Mouse (Mus musculus) kidney, adult 11 months (tissue): ENCODE data around the gene Man1a2.
A peak's percentile ranks its signal among the peaks of the same experiment; 100 is the strongest.

ENCODE experiments used
- DNase-seq: peaks from one replicate; pipeline ENCODE4 v3.0.0; 2022

Man1a2 gene

GRCm38 (mm10) chr3:100685087-100685762 lies at the start of gene Man1a2:
Gene Man1a2, minus strand, starts transcription at chr3:100685503.
- DNase-seq, result peak; percentile 83

DNA sequence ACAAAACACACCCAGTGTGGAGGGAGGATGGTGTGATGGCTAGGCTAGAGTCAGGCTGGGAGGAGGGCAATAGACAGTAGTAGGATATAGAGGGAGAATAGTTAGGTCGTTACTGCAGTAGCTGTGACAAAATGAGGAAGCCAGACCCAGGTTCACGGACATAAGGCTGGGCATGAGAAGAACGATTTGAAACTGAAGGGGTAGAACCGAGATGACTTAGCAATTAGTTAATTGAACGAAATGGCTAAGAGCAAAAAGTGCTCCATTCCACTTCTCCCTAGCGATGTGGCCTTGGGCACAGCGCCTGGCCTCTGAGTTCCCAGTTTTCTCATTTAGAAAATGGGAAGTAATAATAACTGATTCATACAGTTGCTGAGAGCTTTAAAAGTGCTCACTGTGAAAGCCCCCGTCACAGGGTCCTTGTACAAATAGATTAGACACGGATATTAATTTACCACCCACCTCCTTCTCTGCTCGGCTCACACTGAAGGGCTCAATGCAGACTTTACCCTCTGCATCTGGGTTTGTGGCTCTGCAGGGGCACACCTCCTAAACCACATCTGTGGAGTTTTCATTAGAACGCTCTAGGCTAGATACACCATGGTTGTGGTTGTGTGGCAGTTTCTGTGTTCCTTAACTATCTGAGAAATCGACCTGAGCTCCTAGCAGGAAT lies 49.3 kb upstream of the Man1a2 start:
- no peak for DNase-seq

DNA sequence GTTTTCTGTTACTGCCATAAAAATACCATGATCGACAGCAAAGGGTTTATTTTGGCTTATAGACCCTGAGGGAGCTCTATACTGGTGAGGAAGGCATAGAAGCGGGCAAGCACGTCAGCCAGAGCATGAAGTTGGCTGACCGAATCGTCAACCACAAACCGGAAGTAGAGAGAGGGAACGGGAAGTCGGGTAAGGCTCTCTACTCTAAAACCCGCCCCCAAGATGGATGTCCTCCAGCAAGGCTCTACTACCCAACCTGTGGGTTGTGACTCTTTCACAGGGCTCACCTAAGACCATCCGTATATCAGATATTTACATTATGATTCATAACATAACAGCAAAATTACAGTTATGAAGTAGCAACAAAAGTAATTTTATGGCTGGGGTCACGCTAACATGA lies 46.6 kb upstream of the Man1a2 start:
- no peak for DNase-seq

- DNase-seq, result no peak
Measured at GRCm38 (mm10) chr3:100731347-100731746, 46.0 kb upstream of the Man1a2 start.

- no peak for DNase-seq
Measured at GRCm38 (mm10) chr3:100728008-100728712, 42.9 kb upstream of the Man1a2 start.

GRCm38 (mm10) chr3:100725960-100726674 lies 40.8 kb upstream of the Man1a2 start:
- DNase-seq, result no peak

GRCm38 (mm10) chr3:100720786-100721300 lies 35.5 kb upstream of the Man1a2 start:
- no peak for DNase-seq

- no peak for DNase-seq
Measured at GRCm38 (mm10) chr3:100716241-100716640, 30.9 kb upstream of the Man1a2 start.

GRCm38 (mm10) chr3:100715367-100715766 lies 30.1 kb upstream of the Man1a2 start:
- no peak for DNase-seq

DNA sequence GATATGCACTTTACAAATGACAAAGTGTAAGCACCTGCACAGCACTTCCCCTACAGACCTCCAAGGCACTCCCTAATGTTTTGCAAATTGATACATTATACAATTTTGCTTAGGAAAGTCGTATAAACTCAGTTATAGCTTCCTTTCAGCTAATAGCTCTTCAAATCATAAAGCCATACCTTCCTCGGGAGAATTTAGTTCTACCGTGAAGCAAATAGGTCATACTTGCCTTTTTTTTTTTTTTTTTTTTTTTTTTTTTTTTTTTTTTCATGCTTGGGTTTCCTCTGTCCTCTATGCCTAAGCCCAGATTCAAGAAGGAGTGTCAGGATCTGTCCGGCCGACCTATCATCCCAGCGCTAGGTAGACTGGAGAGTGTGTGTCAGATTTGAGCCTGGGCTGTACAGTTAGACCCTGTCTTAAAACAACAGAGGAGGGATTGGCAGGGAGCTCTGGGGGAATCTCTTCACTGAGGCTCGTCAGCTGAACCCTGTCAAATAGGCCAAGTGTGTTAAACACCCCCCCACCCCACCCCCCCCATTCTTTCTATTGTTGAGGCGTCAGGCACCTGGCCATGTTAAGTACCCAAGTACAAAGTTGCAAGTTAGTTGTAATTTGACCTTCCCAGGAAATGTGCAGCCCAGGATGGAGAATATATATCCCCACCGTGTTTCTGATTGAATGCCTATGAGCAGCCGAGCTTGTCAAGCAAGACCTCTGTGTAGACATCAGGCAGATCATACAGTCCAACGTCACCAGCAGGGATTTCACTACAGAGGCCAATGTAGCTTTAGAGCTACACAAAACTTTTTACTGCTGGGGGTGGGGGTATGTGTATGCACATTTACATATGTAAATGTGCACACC lies 28.1 kb upstream of the Man1a2 start:
- no peak for DNase-seq

GRCm38 (mm10) chr3:100712140-100712539 lies 26.8 kb upstream of the Man1a2 start:
- no peak for DNase-seq

GRCm38 (mm10) chr3:100711486-100711885 lies 26.2 kb upstream of the Man1a2 start:
- no peak for DNase-seq

GRCm38 (mm10) chr3:100707117-100707516 lies 21.8 kb upstream of the Man1a2 start:
- DNase-seq, result no peak

GRCm38 (mm10) chr3:100705128-100705667 lies 19.9 kb upstream of the Man1a2 start:
- DNase-seq, result no peak

DNA sequence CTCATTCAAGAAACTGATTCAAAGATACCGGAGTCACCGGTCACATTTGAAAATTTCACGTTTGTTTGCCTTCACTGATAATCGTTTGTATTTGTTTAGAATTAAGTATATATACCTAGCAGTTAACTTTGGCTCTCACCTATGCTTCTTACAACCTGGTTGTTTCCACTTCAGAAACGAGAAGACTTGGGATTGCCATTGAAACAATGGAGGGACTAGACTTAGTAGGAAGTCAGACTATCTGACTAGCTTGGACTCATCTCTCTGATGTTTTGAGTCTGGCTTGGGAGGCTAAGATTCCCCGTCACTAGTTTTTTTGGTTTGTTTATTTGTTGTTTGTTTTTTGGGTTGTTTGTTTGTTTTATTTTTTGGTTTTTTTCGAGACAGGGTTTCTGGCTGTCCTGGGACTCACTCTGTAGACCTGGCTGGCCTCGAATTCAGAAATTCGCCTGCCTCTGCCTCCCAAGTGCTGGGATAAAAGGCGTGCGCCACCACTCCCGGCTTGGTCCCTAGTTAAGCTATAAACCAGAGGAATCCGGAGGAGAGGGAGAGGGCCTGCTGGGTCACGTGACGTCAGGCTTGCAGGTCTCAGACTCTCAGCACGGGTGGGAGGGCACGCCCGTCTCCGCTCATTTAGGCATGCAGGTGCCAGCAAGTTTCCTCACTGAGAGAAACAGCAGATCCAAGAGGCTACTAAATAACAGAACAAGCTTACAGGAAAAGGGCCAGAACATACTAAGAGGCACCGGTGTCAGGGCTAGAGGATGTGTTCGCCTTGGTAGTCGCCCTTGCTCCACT lies 18.7 kb upstream of the Man1a2 start:
- DNase-seq, result peak; percentile 52

- no peak for DNase-seq
Measured at GRCm38 (mm10) chr3:100702875-100703846, 17.9 kb upstream of the Man1a2 start.

DNA sequence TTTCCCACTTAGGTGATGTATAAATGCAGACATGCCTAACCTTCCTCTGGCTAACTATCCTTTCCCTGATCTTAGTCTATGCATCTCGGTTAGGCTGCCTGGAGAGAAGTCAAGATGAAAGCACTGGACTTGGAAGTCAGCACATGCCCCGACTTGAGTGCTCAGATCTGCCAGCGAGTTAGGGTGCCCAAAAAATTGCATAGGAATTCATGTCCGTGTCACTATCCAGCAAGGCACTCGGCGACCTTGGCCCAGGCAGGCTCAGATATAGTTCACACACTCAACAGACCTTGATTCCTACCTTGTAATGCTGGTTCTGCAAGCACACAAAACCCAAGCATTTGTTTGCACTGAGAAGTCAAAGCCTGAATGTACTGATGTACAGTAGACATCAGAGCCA lies 3.4 kb upstream of the Man1a2 start:
- DNase-seq, result no peak

- DNase-seq, result no peak
Measured at GRCm38 (mm10) chr3:100686756-100687155, 1.5 kb upstream of the Man1a2 start.

DNA sequence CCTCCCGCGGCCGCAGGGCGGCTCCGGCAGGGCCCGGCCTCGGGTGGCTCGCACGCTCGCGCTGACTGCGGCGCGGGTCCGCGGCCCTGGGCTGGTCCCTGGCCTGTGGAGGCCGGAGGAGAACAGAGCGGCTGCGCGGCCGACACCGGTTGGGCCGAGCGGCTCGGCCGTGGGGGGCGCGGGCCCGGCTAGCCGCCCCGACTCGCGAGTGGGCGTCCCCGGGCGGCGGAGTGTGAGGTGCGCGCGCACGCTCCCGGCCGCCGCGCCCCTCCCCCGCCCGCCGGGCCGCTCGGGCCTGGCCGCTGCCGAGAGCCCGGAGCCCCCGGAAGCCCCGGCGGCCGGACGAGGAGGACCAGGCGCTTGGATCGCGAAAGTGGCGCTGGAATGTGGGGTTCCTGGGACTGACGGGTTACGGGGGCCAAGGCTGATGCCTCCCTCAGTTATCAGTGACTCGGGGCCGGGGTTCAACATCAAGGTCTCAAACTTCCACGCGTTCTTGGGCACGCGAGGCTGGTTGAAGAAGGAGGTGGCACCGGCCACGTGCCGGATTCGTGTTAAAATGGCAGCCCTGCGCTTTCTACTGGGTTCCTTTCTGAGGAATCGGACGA lies 564 bp upstream of the Man1a2 start:
- DNase-seq, result peak; percentile 68
